Mouse (Mus musculus) adrenal gland, postnatal 4 days (tissue): Measurements from ENCODE around the gene Pycard. TPM values are rescaled to one million over a fixed set of nuclear protein-coding genes. Genes with fewer than 3 reads are reported as not detected.
"Not testable (repeated sequence)": the region's sequence is repeated elsewhere in the genome, so short reads cannot be mapped to it uniquely, and the experiment has no call there.

Experiments used
- DNase-seq, 2 experiments: peaks; one replicate each; pipeline ENCODE4 v3.0.0; 2021 to 2022; ENCODE audit warnings: low spot score in 2 of 2, mixed read lengths in 2 of 2
- long read RNA-seq, 2 experiments: library from polyadenylated mRNA; stranded (forward); transcript quantifications; one replicate each; pipeline ENCODE4 v2.0.0; 2021
- total RNA-seq, 2 experiments: library from RNA; stranded (reverse); gene quantifications; 2 replicates each; pipeline ENCODE4 v1.2.3; 2021

Pycard gene
- 10 to 100 TPM; 14.7 to 15.3 TPM for total RNA-seq
- long read RNA-seq, experiment 1, transcript Pycard-201 (3 exons, 3,800 nt) = major isoform, 17 of 21 reads
- long read RNA-seq, experiment 1, partial matches to known transcripts = 0 of 21 reads
- long read RNA-seq, experiment 1, other reads (novel, unspliced or antisense) = 4 of 21 reads
- long read RNA-seq, experiment 2, transcript Pycard-201 (3 exons, 3,800 nt) = major isoform, 23 of 30 reads
- long read RNA-seq, experiment 2, partial matches to known transcripts = 0 of 30 reads
- long read RNA-seq, experiment 2, other reads (novel, unspliced or antisense) = 7 of 30 reads

DNA sequence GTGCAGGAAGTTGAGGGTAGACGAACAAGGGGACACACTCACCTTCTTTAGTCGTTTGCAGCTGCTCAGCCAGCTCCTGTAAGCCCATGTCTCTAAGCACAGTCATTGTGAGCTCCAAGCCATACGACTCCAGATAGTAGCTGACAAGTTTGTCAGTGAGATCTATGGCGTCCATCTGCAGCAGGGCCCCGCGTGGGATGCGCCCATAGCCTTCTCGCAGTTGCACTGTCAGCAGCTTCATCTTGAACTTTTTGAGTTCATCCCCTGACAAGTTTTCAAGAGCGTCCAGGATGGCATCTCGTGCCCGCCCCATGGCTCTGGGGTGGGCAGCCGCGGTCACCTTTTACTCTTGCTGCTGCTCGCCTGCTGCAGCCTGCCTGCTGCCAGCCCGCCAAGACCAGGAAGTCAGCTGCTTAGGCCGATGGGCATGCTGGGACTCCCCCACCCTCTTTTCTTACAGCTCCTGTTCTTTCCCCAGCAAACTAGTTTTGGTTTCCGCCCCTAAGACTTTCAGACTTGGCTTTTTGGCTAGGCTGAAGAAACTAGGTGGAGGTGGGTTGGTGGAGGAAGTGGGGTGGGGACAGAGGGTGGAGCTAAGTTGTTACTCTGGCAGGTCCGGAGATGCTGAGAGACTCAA is at the start of gene Pycard:
Pycard (minus strand) TSS at position 527 of the 637 bp plus-strand sequence.
- peak; percentile 21 to 22 for DNase-seq

DNA sequence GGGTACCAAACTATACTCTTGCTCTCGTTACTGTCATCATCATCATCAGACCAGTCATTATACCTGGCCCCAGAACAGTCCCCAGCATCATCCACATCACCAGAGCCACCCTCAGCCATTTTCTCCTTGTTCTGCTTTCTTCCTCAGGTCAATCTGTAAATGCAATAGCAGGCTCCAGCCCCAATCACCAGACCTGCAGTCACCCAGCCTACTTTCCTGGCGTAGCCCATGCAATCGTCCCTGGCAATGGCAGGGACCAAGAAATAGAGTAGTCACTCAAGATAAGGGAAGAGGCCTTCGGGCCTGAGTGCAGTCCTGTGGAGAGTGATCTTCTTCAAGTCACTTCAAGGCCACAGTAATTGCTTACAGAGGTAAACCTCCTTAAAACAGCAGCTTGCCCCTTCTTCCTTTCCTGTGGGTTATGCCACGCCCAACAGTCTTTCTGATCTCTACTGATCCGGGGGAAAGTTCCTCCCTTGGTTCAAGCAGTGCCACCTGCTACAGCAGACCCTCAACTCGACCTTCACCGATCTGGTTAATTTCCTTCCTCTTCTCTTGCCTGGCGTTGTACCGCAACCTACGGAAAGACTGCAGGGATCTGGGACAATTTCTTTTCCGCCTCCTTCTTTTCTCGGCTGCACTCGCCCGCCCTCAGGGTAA is 48.6 kb upstream of the Pycard start:
- not testable (repeated sequence) for DNase-seq

GRCm38 (mm10) chr7:128033616-128034015 is 39.9 kb upstream of the Pycard start:
- DNase-seq = no peak

DNA sequence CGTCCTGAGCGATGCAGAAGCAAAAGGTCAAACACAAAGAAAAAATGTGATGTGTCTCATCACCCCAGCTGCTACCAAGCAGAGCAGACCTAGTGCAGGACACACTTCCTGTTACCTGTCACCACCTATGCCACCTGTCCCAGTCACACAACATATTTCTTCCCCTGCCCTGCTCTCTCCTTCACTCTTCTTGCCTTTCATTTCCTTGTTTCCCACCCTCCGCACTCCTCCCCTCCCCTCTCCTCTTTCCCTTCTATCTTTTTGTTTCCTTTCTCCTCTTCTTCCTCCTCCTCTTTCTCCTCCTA is 39.3 kb upstream of the Pycard start:
- DNase-seq = no peak

- no peak for DNase-seq
These were observed 38.8 kb upstream of the Pycard start for GRCm38 (mm10) chr7:128032290-128032988.

GRCm38 (mm10) chr7:128031403-128031976 is 37.8 kb upstream of the Pycard start:
- DNase-seq = no peak

- no peak for DNase-seq
These were observed 31.7 kb upstream of the Pycard start for GRCm38 (mm10) chr7:128025381-128025780.

DNA sequence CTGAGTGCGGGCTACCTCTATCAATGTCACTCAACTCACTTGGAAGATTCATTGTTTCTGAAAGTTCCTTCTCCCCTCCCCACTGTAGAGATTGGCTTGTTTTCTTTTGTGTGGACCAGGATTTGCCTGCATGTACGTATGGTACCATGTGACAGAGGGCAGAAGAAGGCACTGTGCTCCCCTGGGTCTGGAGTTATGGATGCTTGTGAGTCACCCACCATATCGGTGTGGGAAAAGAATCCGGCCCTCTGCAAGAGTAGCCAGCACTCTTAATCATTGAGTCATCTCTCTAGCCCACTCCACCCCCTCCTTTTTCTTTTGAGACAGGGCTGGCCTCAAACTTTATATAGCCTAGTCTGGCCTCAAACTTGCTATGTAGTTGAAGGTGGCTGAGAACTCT is 31.3 kb upstream of the Pycard start:
- no peak for DNase-seq

GRCm38 (mm10) chr7:128024364-128024763 is 30.7 kb upstream of the Pycard start:
- no peak for DNase-seq

DNA sequence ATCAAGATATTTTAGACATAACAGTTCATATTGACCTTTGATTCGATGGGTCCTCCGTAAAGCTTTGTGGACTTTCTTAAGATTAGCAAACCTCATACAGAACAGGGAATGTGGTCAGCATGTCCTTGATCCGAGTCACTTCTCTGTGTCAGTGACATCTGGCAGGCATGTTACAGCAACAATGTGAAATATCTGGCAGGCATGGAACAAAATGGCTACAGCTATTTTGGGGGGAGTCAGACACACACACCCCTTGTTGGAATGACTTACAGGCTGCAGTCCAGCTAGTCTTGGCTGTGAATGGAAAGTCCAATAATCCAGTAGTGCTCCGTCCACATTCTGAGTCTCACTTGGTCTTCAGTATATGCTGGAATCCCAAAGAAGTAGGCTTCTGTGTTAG is 29.9 kb upstream of the Pycard start:
- no peak for DNase-seq

GRCm38 (mm10) chr7:128022974-128023373 is 29.3 kb upstream of the Pycard start:
- no peak for DNase-seq

GRCm38 (mm10) chr7:128019187-128019586 is 25.5 kb upstream of the Pycard start:
- no peak for DNase-seq

- DNase-seq = no peak
These were observed 24.6 kb upstream of the Pycard start for GRCm38 (mm10) chr7:128018275-128018674.

DNA sequence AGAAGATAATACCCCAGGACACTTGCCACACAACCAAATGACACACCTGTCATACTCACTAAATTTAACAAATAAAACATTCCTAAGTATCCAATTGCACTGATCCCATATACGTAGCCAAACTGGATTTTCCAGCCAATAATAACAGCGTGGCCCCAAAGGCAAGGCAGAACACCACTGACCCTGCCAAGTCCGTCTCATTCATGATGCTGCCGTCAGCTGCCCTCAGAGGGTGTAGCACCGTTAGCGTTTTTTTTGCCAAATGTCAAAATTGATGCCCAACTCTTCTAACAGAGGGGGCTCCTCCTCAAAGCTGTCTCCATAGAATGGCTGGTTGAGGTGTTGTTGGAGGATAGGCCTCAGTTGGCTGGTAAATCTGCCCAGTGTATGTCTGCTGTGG is 23.0 kb upstream of the Pycard start:
- no peak for DNase-seq

DNA sequence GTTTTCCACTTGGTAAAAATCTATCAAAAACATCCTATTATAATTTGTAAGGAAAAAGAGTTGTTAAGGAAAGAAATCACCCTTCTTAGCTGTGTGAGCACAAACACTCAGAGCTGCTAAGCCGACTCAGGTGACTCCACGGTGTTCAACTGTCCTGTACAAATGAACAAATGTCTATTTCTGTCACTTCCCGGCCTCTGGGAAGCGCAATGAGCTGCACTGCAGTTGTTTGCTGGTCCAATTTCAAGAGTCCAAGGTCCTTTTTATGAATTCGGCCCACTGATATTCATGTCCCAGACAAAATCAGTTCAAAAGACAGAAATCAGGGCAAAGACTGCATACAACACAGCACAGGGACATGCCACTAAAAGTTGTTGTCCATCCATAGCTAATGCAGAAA is 22.5 kb upstream of the Pycard start:
- not testable (repeated sequence) for DNase-seq

DNA sequence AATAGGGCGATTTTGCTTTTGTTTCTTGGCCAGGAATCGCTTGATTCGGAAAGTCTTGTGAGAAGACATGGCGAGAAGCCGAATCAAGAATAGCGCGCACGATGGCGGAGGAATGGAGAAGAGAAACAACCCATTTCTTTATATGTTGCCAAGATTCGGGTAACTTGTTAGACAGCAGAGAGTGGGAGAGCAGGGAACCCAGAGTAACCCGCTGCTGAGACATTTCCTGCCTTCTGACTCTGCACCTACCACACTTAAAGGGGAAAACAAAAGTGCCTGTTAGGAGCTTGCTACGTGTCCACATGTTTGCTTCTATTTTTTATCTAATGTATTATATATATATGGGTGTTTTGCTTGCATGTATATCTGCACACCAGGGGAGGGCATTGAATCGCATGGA is 19.4 kb upstream of the Pycard start:
- DNase-seq = no peak

- DNase-seq = no peak
These were observed 18.6 kb upstream of the Pycard start for GRCm38 (mm10) chr7:128012136-128012780.

DNA sequence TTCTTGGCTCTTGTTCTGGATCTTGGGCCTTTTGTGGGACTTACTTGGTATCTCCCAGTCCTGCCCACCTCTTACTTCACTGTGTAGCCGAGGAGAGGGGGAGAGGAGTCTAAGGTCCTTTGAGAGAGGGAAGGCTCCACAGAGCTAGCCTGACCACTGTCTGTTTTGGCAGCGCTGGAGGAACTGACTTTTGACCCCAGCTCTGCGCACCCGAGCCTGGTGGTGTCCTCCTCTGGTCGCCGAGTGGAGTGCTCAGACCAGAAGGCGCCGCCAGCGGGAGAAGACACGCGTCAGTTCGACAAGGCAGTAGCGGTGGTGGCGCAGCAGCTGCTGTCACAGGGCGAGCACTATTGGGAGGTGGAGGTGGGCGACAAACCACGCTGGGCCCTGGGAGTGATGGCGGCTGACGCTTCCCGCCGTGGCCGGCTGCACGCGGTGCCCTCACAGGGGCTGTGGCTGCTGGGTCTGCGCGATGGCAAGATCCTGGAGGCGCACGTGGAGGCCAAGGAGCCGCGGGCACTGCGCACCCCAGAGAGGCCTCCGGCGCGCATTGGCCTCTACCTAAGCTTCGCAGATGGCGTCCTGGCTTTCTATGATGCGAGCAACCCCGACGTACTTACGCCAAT is 16.2 kb upstream of the Pycard start:
- DNase-seq = no peak

DNA sequence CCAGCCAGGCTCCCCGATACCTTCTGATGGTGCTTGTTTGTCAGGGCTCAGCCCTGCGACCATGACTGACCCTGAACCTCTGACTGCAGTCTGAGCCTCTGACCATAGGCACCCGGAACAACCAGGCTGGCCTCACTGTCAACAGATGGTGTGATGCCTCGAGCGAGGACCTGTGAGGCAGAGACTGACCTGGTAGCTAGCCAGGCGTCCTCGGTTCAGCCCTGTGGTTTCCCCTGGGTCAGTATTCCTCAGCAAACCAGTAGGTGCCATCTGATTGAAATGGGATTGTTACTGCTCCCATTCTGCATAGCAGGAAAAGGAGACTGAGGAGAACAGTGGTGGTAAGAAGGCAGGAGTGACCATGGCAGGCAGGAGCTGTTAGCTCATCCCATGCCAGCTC is 12.5 kb upstream of the Pycard start:
- no peak for DNase-seq

DNA sequence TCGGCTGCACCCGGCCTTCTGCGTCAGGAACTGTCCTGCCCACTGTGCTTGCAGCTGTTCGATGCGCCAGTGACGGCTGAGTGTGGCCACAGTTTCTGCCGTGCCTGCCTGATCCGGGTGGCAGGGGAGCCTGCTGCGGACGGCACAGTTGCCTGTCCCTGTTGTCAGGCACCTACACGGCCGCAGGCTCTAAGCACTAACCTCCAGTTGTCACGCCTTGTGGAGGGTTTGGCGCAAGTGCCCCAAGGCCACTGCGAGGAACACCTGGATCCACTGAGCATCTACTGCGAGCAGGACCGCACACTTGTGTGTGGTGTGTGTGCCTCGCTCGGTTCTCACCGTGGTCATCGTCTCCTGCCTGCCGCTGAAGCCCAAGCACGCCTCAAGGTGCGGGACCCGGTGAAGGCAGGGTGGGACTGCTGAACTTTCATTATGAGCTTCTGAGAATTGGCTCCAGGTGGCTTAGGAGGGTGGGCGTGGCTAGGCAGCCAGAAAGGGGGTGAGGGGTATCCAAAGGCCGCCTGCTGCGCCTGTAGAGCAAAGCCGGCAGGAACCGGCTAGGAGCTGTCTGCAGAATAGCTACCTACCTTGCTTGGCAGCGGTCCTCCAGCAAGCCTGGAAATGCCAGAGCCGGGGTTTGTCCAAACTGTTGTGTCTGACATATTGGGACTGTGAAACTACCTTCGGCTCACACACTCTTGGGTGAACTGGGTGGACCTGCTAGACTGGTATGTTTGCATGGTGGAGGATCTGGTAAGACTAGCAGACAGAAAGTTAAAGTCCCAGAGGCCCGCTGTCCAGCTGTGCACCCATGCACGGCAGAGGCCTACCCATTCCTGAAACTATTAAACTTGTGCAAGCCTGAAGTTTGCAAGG is 11.1 kb upstream of the Pycard start:
- DNase-seq = no peak
